Mouse (Mus musculus) forebrain, embryonic 12.5 days (tissue): Measurements from ENCODE around the gene Ccnf. TPM values are rescaled to one million over a fixed set of nuclear protein-coding genes. Genes with fewer than 3 reads are reported as not detected.
A peak's percentile ranks its signal among the peaks of the same experiment; 100 is the strongest.

Experiments used
- ATAC-seq: fragments of 200-750 bp; cut with Nextera tagmentation; 2 replicates; pipeline ENCODE4 v1.8.0; 2017; ENCODE audit warnings: moderate TSS enrichment; ENCODE audit not compliant: low FRiP score
- H3K27ac ChIP-seq: fragments of 300-500 bp; sonication (generic); 2 replicates; pipeline ENCODE4 v1.5.1; 2016; ENCODE audit warnings: mild to moderate bottlenecking
- H3K27me3 ChIP-seq: fragments of 300-500 bp; sonication (generic); 2 replicates; pipeline ENCODE4 v1.6.1; 2016; ENCODE audit warnings: mild to moderate bottlenecking
- H3K36me3 ChIP-seq: fragments of 300-500 bp; sonication (generic); replicated peaks from 2 replicates; pipeline ENCODE4 v1.6.1; 2016; ENCODE audit warnings: mild to moderate bottlenecking
- H3K4me1 ChIP-seq: fragments of 300-500 bp; sonication (generic); 2 replicates; pipeline ENCODE4 v1.6.1; 2016
- H3K4me2 ChIP-seq: fragments of 300-500 bp; sonication (generic); 2 replicates; pipeline ENCODE4 v1.6.1; 2016; ENCODE audit warnings: mild to moderate bottlenecking, moderate library complexity
- H3K4me3 ChIP-seq: fragments of 300-500 bp; sonication (generic); replicated peaks from 2 replicates; pipeline ENCODE4 v1.5.1; 2016; ENCODE audit warnings: mild to moderate bottlenecking
- H3K9ac ChIP-seq: fragments of 300-500 bp; sonication (generic); 2 replicates; pipeline ENCODE4 v1.6.1; 2016; ENCODE audit warnings: mild to moderate bottlenecking
- H3K9me3 ChIP-seq: fragments of 300-500 bp; sonication (generic); 2 replicates; pipeline ENCODE4 v1.6.1; 2016
- WGBS: fragments of 180-500 bp; shearing (Covaris S2); methylation state at CpG from one replicate; pipeline ENCODE4 v1.1.7; 2016; 5-methylcytosine and 5-hydroxymethylcytosine counted together
- polyA plus RNA-seq: library from polyadenylated mRNA; unstranded; fragments of >200 nt; fragmentation: Nextera tagmentation; extraction: Ambion mirVana; gene quantifications from 2 replicates; pipeline ENCODE4 v1.2.1, GENCODE M21; 2016

Ccnf gene
- polyA plus RNA-seq, 1 experiment from 2014 or later = 95.6 TPM

- ATAC-seq = peak; percentile 95
- Histone ChIP-seq H3K4me3 (peak within 1 kb of the TSS; percentile 85), H3K4me2 (peak within 1 kb of the TSS; percentile 93), H3K27me3 (no peaks in the 10 kb centered on the region), H3K36me3 (peaks cover 60% of the 10 kb centered on the region), H3K9ac (peak within 1 kb of the TSS; percentile 74), H3K9me3 (no peaks in the 10 kb centered on the region), H3K4me1 (peaks cover 18% of the 10 kb centered on the region), H3K27ac (peak within 1 kb of the TSS; percentile 48; the same call in 1 of the 2 replicates)
- WGBS = 6% methylated on average over 41 of the region's 41 CpGs
Observed at GRCm38 (mm10) chr17:24220435-24221411, 30.6 kb downstream of the Ccnf start, which contains the start of gene Tedc2. Gene Tedc2, minus strand, starts transcription at chr17:24220851.

DNA sequence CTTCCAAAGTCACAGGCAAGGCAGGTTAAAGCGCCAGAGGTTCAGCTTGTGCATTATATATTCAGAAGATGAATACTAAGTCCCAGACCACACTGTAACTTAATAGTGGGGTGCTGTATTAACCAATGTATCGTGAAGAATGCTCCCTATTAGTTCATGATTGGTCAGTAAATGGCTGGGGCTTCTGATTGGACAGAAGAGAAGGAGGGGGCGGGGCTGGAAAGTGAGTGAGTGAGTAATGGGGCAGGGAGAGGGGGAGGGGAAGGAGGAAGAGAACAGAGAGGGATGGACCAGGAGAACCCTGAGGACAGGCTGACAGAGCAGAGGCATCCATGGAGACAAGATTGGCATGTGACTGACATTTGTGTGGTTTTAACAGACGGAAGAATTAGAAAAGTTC is 34.4 kb downstream of the Ccnf start:
- H3K27ac ChIP-seq = no peak overlapping the region
- no peaks in the 10 kb centered on the region for H3K27me3 ChIP-seq
- no peak overlapping the region for H3K4me2 ChIP-seq
- no peak overlapping the region for H3K9ac ChIP-seq
- no peak for ATAC-seq
- 66% methylated on average over 4 of the region's 4 CpGs for WGBS
- H3K4me1 ChIP-seq = peaks cover 21% of the 10 kb centered on the region
- peaks cover 37% of the 10 kb centered on the region for H3K36me3 ChIP-seq
- no peak overlapping the region for H3K4me3 ChIP-seq
- no peaks in the 10 kb centered on the region for H3K9me3 ChIP-seq

GRCm38 (mm10) chr17:24213186-24213585 is 38.1 kb downstream of the Ccnf start:
- no peak overlapping the region for H3K4me2 ChIP-seq
- ATAC-seq = no peak
- peaks cover 34% of the 10 kb centered on the region for H3K36me3 ChIP-seq
- H3K9ac ChIP-seq = no peak overlapping the region
- no peaks in the 10 kb centered on the region for H3K9me3 ChIP-seq
- 84% methylated on average over 6 of the region's 6 CpGs for WGBS
- peaks cover 39% of the 10 kb centered on the region for H3K4me1 ChIP-seq
- no peak overlapping the region for H3K4me3 ChIP-seq
- no peak overlapping the region for H3K27ac ChIP-seq
- peaks cover 24% of the 10 kb centered on the region for H3K27me3 ChIP-seq

GRCm38 (mm10) chr17:24212441-24213018 is 38.8 kb downstream of the Ccnf start:
- 31% methylated on average over 5 of the region's 5 CpGs for WGBS
- no peak overlapping the region for H3K27ac ChIP-seq

GRCm38 (mm10) chr17:24211631-24212440 is 39.4 kb downstream of the Ccnf start:
- ATAC-seq = peak; percentile 40
- WGBS = 1% methylated on average over 37 of the region's 37 CpGs
- Histone ChIP-seq H3K9ac (peak overlapping the region; percentile 75), H3K27ac (peak overlapping the region; percentile 75), H3K4me3 (peak overlapping the region; percentile 50), H3K4me2 (peak overlapping the region; percentile 94), H3K4me1 (peaks cover 52% of the 10 kb centered on the region), H3K36me3 (peaks cover 21% of the 10 kb centered on the region), H3K27me3 (peaks cover 38% of the 10 kb centered on the region), H3K9me3 (no peaks in the 10 kb centered on the region)

More at GRCm38 (mm10) chr17:24212441-24213018, 38.8 kb downstream of the Ccnf start:
- Histone ChIP-seq H3K4me1 (peaks cover 45% of the 10 kb centered on the region), H3K4me3 (peak overlapping the region; percentile 50), H3K4me2 (peak overlapping the region; percentile 94), H3K9ac (no peak overlapping the region), H3K36me3 (peaks cover 27% of the 10 kb centered on the region), H3K9me3 (no peaks in the 10 kb centered on the region), H3K27me3 (peaks cover 31% of the 10 kb centered on the region)
- no peak for ATAC-seq

GRCm38 (mm10) chr17:24210591-24210990 is 40.7 kb downstream of the Ccnf start:
- H3K27ac ChIP-seq = peak overlapping the region; percentile 75; the same call in 1 of the 2 replicates
- no peak overlapping the region for H3K4me2 ChIP-seq
- no peak for ATAC-seq
- peaks cover 48% of the 10 kb centered on the region for H3K27me3 ChIP-seq
- H3K4me3 ChIP-seq = no peak overlapping the region
- 89% methylated on average over 3 of the region's 3 CpGs for WGBS
- peaks cover 9% of the 10 kb centered on the region for H3K36me3 ChIP-seq
- H3K9me3 ChIP-seq = no peaks in the 10 kb centered on the region
- H3K9ac ChIP-seq = no peak overlapping the region
- peaks cover 65% of the 10 kb centered on the region for H3K4me1 ChIP-seq

DNA sequence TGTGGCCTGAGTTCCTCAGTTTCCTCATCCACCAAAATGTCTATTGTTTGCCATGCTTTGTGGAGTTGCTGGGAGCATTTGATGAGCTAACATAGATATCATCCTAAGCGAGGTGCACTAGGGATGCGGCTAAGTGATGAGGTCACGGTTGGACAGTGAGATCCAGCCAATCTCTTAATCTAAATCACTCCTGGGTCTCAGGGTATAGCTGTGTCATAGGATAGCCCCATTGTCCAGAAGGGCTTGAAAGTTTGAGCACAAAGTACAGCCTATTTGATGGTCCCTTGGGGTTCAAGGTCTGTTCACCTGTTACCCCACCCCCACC is 41.4 kb downstream of the Ccnf start:
- ATAC-seq = no peak
- H3K4me1 ChIP-seq = peaks cover 69% of the 10 kb centered on the region
- peak overlapping the region; percentile 92 for H3K4me2 ChIP-seq
- 74% methylated on average over 3 of the region's 3 CpGs for WGBS
- H3K9me3 ChIP-seq = no peaks in the 10 kb centered on the region
- H3K4me3 ChIP-seq = no peak overlapping the region
- H3K27ac ChIP-seq = peak overlapping the region; percentile 73; the same call in 1 of the 2 replicates
- peaks cover 2% of the 10 kb centered on the region for H3K36me3 ChIP-seq
- H3K27me3 ChIP-seq = peaks cover 48% of the 10 kb centered on the region
- peak overlapping the region; percentile 79; the same call in 1 of the 2 replicates for H3K9ac ChIP-seq

GRCm38 (mm10) chr17:24209043-24209915 is 42.0 kb downstream of the Ccnf start, which contains the start of gene Ntn3:
Gene Ntn3, minus strand, starts transcription at chr17:24209531.
- no peaks in the 10 kb centered on the region for H3K9me3 ChIP-seq
- H3K36me3 ChIP-seq = no peaks in the 10 kb centered on the region
- H3K4me1 ChIP-seq = peaks cover 75% of the 10 kb centered on the region
- ATAC-seq = peak; percentile 45
- H3K27ac ChIP-seq = peak within 1 kb of the TSS; percentile 73
- H3K4me3 ChIP-seq = peak within 1 kb of the TSS; percentile 64
- H3K4me2 ChIP-seq = peak within 1 kb of the TSS; percentile 92
- WGBS = under 1% methylated on average over 43 of the region's 43 CpGs
- H3K27me3 ChIP-seq = peaks cover 48% of the 10 kb centered on the region
- H3K9ac ChIP-seq = peak within 1 kb of the TSS; percentile 79

DNA sequence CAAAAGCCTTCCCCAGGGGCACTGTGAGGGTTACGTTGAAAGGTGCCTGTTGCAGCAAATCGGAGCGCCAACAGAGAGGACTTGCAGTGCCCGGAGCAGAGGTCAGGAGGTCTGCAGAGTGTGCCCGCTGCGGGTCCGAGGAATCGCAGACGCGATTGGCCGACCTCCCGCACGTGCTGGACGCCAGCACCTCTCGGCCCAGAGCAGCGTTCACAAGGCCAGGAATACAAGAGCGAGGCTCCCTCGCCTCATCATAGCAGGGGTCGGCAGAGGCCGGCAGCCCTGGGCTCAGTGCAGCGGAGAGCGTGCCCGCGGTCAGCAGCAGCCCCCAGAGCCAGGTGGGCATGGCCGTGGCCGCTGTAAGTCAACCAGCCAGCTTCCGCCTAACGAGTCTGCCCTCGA is 42.6 kb downstream of the Ccnf start:
- WGBS = 4% methylated on average over 29 of the region's 29 CpGs
- peaks cover 48% of the 10 kb centered on the region for H3K27me3 ChIP-seq
- peak overlapping the region; percentile 92 for H3K4me2 ChIP-seq
- peaks cover 81% of the 10 kb centered on the region for H3K4me1 ChIP-seq
- H3K9ac ChIP-seq = peak overlapping the region; percentile 79
- H3K36me3 ChIP-seq = no peaks in the 10 kb centered on the region
- no peak for ATAC-seq
- H3K4me3 ChIP-seq = peak overlapping the region; percentile 64
- H3K27ac ChIP-seq = peak overlapping the region; percentile 73
- H3K9me3 ChIP-seq = no peaks in the 10 kb centered on the region

GRCm38 (mm10) chr17:24207768-24208640 is 43.3 kb downstream of the Ccnf start:
- peaks cover 48% of the 10 kb centered on the region for H3K27me3 ChIP-seq
- no peaks in the 10 kb centered on the region for H3K36me3 ChIP-seq
- no peak for ATAC-seq
- H3K9ac ChIP-seq = peak overlapping the region; percentile 79
- no peak overlapping the region for H3K27ac ChIP-seq
- H3K4me2 ChIP-seq = peak overlapping the region; percentile 92
- H3K4me3 ChIP-seq = peak overlapping the region; percentile 64
- WGBS = 58% methylated on average over 34 of the region's 34 CpGs
- no peaks in the 10 kb centered on the region for H3K9me3 ChIP-seq
- peaks cover 86% of the 10 kb centered on the region for H3K4me1 ChIP-seq
